Mouse (Mus musculus) limb, embryonic 11.5 days (tissue): ENCODE data around the gene Ezr. TPM values are rescaled to one million over a fixed set of nuclear protein-coding genes. Genes with fewer than 3 reads are reported as not detected.

Experiments used
- ATAC-seq: fragments of 200-750 bp; cut with Nextera tagmentation; 2 replicates; pipeline ENCODE4 v1.8.0; 2017; ENCODE audit warnings: low read depth; ENCODE audit not compliant: insufficient number of reproducible peaks, low FRiP score, low TSS enrichment
- DNase-seq: peaks from one replicate; pipeline ENCODE4 v3.0.0-alpha.2; 2015; ENCODE audit warnings: low spot score
- H3K27ac ChIP-seq: fragments of 300-500 bp; sonication (generic); replicated peaks from 2 replicates; pipeline ENCODE4 v1.5.1; 2014; ENCODE audit warnings: low read depth, mild to moderate bottlenecking, low read length
- H3K27me3 ChIP-seq: fragments of 300-500 bp; sonication (generic); 2 replicates; pipeline ENCODE4 v1.6.1; 2014; ENCODE audit warnings: mild to moderate bottlenecking, low read length, mixed read lengths; ENCODE audit not compliant: control insufficient read depth, insufficient read depth
- H3K36me3 ChIP-seq: fragments of 300-500 bp; sonication (generic); 2 replicates; pipeline ENCODE4 v1.6.1; 2014; ENCODE audit warnings: mild to moderate bottlenecking, low read length, moderate library complexity, mixed read lengths; ENCODE audit not compliant: control insufficient read depth, insufficient read depth
- H3K4me1 ChIP-seq: fragments of 300-500 bp; sonication (generic); 2 replicates; pipeline ENCODE4 v1.6.1; 2014; ENCODE audit warnings: low read length, mixed read lengths; ENCODE audit not compliant: control insufficient read depth, insufficient read depth
- H3K4me2 ChIP-seq: fragments of 300-500 bp; sonication (generic); 2 replicates; pipeline ENCODE4 v1.6.1; 2014; ENCODE audit warnings: low read depth, mild to moderate bottlenecking, moderate library complexity; ENCODE audit not compliant: severe bottlenecking
- H3K4me3 ChIP-seq: fragments of 300-500 bp; sonication (generic); 2 replicates; pipeline ENCODE4 v1.5.1; 2014; ENCODE audit warnings: low read depth, low read length
- H3K9ac ChIP-seq: fragments of 300-500 bp; sonication (generic); 2 replicates; pipeline ENCODE4 v1.6.1; 2014; ENCODE audit warnings: mild to moderate bottlenecking, low read length
- H3K9me3 ChIP-seq: fragments of 300-500 bp; sonication (generic); 2 replicates; pipeline ENCODE4 v1.6.1; 2016; ENCODE audit warnings: low read length; ENCODE audit not compliant: control insufficient read depth
- WGBS: fragments of 180-500 bp; shearing (Covaris S2); extraction: QIAGEN DNeasy Blood & Tissue Kit; methylation state at CpG from one replicate; pipeline ENCODE4 v1.1.7; 2014; 5-methylcytosine and 5-hydroxymethylcytosine counted together
- polyA plus RNA-seq: library from polyadenylated mRNA; unstranded; fragments of >200 nt; fragmentation: Nextera tagmentation; extraction: Ambion mirVana; gene quantifications from 2 replicates; pipeline ENCODE4 v1.2.1, GENCODE M21; 2014

Gene Ezr
- polyA plus RNA-seq, 1 experiment from 2014 or later = 25.6 TPM

GRCm38 (mm10) chr17:6798392-6799061 is 15.9 kb upstream of the Ezr start:
- ATAC-seq (no peak), DNase-seq (no peak)
- Histone ChIP-seq H3K4me2 (no peak overlapping the region), H3K36me3 (no peaks in the 10 kb centered on the region), H3K9ac (no peak overlapping the region), H3K27ac (no peak overlapping the region), H3K27me3 (no peaks in the 10 kb centered on the region), H3K4me3 (no peak overlapping the region), H3K9me3 (no peaks in the 10 kb centered on the region), H3K4me1 (no peaks in the 10 kb centered on the region)
- WGBS = 84% methylated on average over 12 of the region's 12 CpGs

DNA sequence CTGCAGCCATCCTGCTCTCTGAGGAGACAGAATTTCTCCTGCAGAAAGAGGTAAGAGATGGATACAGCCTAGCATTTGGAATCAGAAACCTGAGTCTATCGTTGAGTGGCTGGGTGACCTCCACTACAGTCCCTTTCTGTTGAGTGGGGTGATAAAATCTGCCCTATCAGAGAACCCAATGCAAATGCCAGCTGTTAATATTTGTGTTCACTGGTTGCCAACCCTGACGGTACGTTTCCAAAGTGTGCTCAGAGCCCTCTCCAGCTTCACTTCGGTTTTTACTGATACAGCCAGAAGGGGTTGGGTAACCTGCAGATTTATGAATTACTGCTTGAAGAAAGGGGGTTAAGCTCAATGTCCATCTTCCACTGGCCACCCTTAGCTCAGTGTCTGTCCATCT is 14.9 kb upstream of the Ezr start:
- DNase-seq = no peak
- no peaks in the 10 kb centered on the region for H3K27me3 ChIP-seq
- no peak overlapping the region for H3K4me3 ChIP-seq
- H3K4me1 ChIP-seq = no peaks in the 10 kb centered on the region
- WGBS = 87% methylated on average over 4 of the region's 4 CpGs
- no peaks in the 10 kb centered on the region for H3K36me3 ChIP-seq
- H3K9ac ChIP-seq = no peak overlapping the region
- H3K27ac ChIP-seq = no peak overlapping the region
- H3K4me2 ChIP-seq = no peak overlapping the region
- no peak for ATAC-seq
- no peaks in the 10 kb centered on the region for H3K9me3 ChIP-seq

DNA sequence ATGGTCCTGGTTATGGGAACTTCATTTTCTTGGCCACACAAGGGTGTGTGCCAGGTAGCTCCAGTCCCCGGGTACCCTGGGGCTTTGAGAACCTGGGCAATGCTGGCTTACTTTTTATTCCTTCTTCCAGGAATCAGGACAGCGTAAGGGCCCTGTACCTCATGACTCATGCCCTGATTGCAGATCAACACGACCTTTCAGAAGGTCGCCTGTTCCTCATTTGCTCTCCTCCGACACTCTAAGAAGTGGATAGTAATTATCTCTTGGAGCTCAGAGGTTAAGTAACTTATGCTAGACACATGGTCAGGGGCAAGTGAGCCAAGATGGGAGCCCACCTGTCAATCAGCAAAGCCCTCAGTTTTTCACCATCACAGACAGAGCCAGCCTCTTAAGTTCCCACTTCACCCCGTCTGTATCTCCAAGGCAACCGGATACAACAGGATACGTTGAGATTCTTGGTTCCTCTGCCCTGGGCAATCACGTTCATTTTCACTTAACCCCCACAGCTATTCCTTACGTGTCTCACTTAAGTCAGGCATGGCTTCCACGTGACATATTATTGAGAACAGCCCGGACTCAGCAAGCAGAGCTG is 11.7 kb upstream of the Ezr start:
- H3K9me3 ChIP-seq = no peaks in the 10 kb centered on the region
- no peak overlapping the region for H3K4me3 ChIP-seq
- H3K27ac ChIP-seq = no peak overlapping the region
- no peaks in the 10 kb centered on the region for H3K4me1 ChIP-seq
- 42% methylated on average over 12 of the region's 12 CpGs for WGBS
- DNase-seq = no peak
- H3K9ac ChIP-seq = no peak overlapping the region
- no peak overlapping the region for H3K4me2 ChIP-seq
- no peak for ATAC-seq
- H3K36me3 ChIP-seq = no peaks in the 10 kb centered on the region
- H3K27me3 ChIP-seq = no peaks in the 10 kb centered on the region

DNA sequence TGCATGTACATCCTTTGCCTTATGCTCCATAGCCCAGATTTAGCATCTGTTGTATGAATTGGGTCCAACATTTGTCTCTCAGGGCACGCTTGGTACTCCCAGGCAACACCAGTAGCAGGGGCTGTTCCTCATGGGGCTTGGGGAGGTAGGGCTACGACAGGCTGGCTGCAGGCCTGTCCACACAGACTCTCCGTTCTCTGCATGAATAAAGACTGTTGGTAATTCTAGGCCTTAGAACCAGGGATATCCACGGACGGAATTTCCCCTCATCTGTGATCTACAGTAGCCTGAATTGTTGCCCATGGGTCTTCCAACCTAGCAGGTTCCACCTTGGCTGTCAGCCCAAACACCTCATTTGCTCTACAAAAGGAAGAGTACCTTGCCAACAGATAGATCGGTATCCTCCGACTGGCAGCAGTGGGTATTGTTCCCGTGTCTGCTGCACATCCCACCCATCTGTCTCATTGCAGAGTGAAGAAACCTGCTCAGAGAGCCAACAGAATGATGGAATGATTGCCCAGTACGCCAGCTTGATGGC is 7.1 kb upstream of the Ezr start:
- 0 out of 2 replicates have a peak, but pooled peaks cover 3% of the 10 kb centered on the region for H3K4me1 ChIP-seq
- H3K9ac ChIP-seq = no peak overlapping the region
- no peak overlapping the region for H3K4me3 ChIP-seq
- ATAC-seq (no peak), DNase-seq (no peak)
- H3K36me3 ChIP-seq = no peaks in the 10 kb centered on the region
- no peak overlapping the region for H3K4me2 ChIP-seq
- no peaks in the 10 kb centered on the region for H3K27me3 ChIP-seq
- 90% methylated on average over 9 of the region's 9 CpGs for whole genome bisulfite sequencing
- H3K9me3 ChIP-seq = no peaks in the 10 kb centered on the region
- no peak overlapping the region for H3K27ac ChIP-seq

DNA sequence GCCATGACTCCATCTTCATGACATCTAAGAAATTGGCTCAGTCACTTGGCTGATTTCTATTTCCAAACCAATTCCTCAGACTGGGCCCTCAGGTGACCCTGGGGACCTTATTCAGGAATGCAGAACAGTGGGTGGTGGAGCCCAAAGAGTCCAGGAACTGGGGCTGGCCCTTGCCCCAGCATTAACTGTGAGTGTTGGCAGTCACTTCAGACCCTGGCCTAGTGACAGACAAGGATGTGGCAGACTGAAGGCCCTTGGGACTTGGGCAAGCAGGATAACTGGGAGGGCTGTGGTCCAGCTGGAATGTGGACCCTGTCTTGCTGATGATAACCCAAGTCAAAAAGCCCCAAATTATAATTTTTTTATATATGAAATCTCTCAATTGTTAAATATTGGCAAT is 6.5 kb upstream of the Ezr start:
- H3K27ac ChIP-seq = no peak overlapping the region
- ATAC-seq (no peak), DNase-seq (no peak)
- H3K27me3 ChIP-seq = no peaks in the 10 kb centered on the region
- H3K4me2 ChIP-seq = no peak overlapping the region
- H3K36me3 ChIP-seq = no peaks in the 10 kb centered on the region
- H3K9ac ChIP-seq = no peak overlapping the region
- H3K4me3 ChIP-seq = no peak overlapping the region
- 0 out of 2 replicates have a peak, but pooled peaks cover 3% of the 10 kb centered on the region for H3K4me1 ChIP-seq
- H3K9me3 ChIP-seq = no peaks in the 10 kb centered on the region

DNA sequence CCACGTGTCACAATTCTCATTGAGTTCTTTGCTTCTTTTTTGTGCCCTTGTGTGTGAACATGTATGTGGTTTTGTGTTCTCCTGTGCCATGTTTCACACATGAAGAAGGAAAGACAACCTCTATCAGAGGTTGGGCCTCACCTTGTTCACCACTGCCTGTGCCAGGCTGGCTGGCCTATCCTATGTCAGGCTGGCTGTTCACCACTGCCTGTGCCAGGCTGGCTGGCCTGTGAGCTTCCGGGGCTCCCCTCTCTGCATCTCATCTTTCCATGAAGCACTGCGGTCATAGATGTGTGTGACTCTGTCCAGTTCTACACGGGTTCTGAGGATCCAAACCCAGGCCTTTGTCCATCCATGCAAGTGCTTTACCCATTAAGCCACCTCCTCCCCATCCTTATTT is 4.7 kb upstream of the Ezr start:
- DNase-seq = no peak
- ATAC-seq = no peak

DNA sequence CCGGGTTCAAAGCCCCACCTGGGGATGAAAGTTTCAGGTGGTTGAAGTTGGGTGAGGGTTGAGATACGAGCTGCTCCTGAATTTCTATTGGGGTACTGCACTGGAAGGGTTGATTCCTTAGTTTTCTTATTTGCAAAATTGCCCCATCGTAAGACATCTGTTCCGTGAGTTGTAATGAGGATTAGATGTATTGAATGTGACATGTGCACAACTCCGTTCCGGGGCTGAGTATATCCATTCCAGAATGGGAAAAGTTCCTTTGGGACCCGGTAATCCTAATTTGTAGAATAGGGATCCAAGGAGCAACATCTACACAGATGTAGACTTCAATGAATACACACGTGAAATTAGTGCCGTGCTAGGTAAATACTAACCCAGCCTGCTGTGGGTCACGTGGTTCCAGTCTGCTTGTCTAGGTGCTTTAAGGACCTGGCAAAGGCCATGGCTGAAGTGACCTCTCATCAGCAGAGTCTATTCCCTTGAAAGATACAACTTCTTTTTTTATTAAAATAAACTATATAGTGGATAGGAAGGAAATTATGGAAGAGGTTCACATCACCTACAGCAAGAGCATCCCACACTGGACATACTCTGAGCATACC is 1.3 kb upstream of the Ezr start:
- H3K27me3 ChIP-seq = 0 out of 2 replicates have a peak, but pooled peaks cover 4% of the 10 kb centered on the region
- peak overlapping the region; percentile 83; the same call in 1 of the 2 replicates for H3K9ac ChIP-seq

More for the DNA sequence above, 4.7 kb upstream of the Ezr start:
- Histone ChIP-seq H3K4me2 (no peak overlapping the region), H3K36me3 (no peaks in the 10 kb centered on the region), H3K9ac (no peak overlapping the region), H3K27ac (no peak overlapping the region), H3K9me3 (no peaks in the 10 kb centered on the region), H3K4me1 (0 out of 2 replicates have a peak, but pooled peaks cover 3% of the 10 kb centered on the region), H3K4me3 (no peak overlapping the region), H3K27me3 (no peaks in the 10 kb centered on the region)
- 85% methylated on average over 4 of the region's 4 CpGs for WGBS

GRCm38 (mm10) chr17:6783006-6783661 is 550 bp upstream of the Ezr start:
- peak overlapping the region; percentile 83 for H3K9ac ChIP-seq
- H3K4me1 ChIP-seq = peaks cover 9% of the 10 kb centered on the region; the same call in 1 of the 2 replicates
- no peaks in the 10 kb centered on the region for H3K36me3 ChIP-seq
- H3K27me3 ChIP-seq = 0 out of 2 replicates have a peak, but pooled peaks cover 4% of the 10 kb centered on the region
- DNase-seq (peak; percentile 81), ATAC-seq (peak; percentile 53)
- H3K9me3 ChIP-seq = no peaks in the 10 kb centered on the region
- under 1% methylated on average over 45 of the region's 58 CpGs for WGBS
- H3K4me2 ChIP-seq = peak overlapping the region; percentile 91
- H3K27ac ChIP-seq = 0 out of 2 replicates have a peak overlapping the region, but pooled peaks have one; percentile 52
- H3K4me3 ChIP-seq = peak overlapping the region; percentile 76

More for the DNA sequence above, 1.3 kb upstream of the Ezr start:
- Histone ChIP-seq H3K4me1 (peaks cover 9% of the 10 kb centered on the region; the same call in 1 of the 2 replicates), H3K36me3 (no peaks in the 10 kb centered on the region), H3K9me3 (no peaks in the 10 kb centered on the region), H3K27ac (no peak overlapping the region), H3K4me2 (peak overlapping the region; percentile 91; the same call in 1 of the 2 replicates), H3K4me3 (no peak overlapping the region; the same call in 1 of the 2 replicates)
- ATAC-seq = no peak
- 51% methylated on average over 10 of the region's 10 CpGs for WGBS
- no peak for DNase-seq
